Mouse (Mus musculus) lung, embryonic 15.5 days (tissue): ENCODE results near the gene Fam213b. TPM values are rescaled to one million over a fixed set of nuclear protein-coding genes. Genes with fewer than 3 reads are reported as not detected.

Experiments
- ATAC-seq: fragments of 200-750 bp; cut with Nextera tagmentation; 2 replicates; pipeline ENCODE4 v1.8.0; 2017; ENCODE audit warnings: moderate number of reproducible peaks, borderline replicate concordance; ENCODE audit not compliant: low FRiP score, low TSS enrichment; ENCODE audit errors: extremely low read depth
- H3K27ac ChIP-seq: fragments of 300-500 bp; sonication (generic); 2 replicates; pipeline ENCODE4 v1.5.1; 2015; ENCODE audit warnings: moderate library complexity, mild to moderate bottlenecking, inconsistent platforms
- H3K27me3 ChIP-seq: fragments of 300-500 bp; sonication (generic); 2 replicates; pipeline ENCODE4 v1.6.1; 2015; ENCODE audit warnings: inconsistent platforms
- H3K36me3 ChIP-seq: fragments of 300-500 bp; sonication (generic); 2 replicates; pipeline ENCODE4 v1.6.1; 2015; ENCODE audit warnings: inconsistent platforms
- H3K4me1 ChIP-seq: fragments of 300-500 bp; sonication (generic); 2 replicates; pipeline ENCODE4 v1.6.1; 2015; ENCODE audit warnings: inconsistent platforms
- H3K4me2 ChIP-seq: fragments of 300-500 bp; sonication (generic); 2 replicates; pipeline ENCODE4 v1.6.1; 2015; ENCODE audit warnings: inconsistent platforms, mild to moderate bottlenecking, moderate library complexity
- H3K4me3 ChIP-seq: fragments of 300-500 bp; sonication (generic); 2 replicates; pipeline ENCODE4 v1.5.1; 2015; ENCODE audit warnings: mild to moderate bottlenecking, inconsistent platforms
- H3K9ac ChIP-seq: fragments of 300-500 bp; sonication (generic); 2 replicates; pipeline ENCODE4 v1.6.1; 2015; ENCODE audit warnings: inconsistent platforms
- H3K9me3 ChIP-seq: fragments of 300-500 bp; sonication (generic); 2 replicates; pipeline ENCODE4 v1.6.1; 2016; ENCODE audit warnings: inconsistent platforms
- WGBS: fragments of 180-500 bp; shearing (Covaris S2); methylation state at CpG from one replicate; pipeline ENCODE4 v1.1.7; 2015; 5-methylcytosine and 5-hydroxymethylcytosine counted together
- polyA plus RNA-seq: library from polyadenylated mRNA; unstranded; fragments of >200 nt; fragmentation: Nextera tagmentation; extraction: Ambion mirVana; gene quantifications from 2 replicates; pipeline ENCODE4 v1.2.1, GENCODE M21; 2015

Gene Fam213b
- polyA plus RNA-seq, 1 experiment from 2014 or later = 41.5 TPM

DNA sequence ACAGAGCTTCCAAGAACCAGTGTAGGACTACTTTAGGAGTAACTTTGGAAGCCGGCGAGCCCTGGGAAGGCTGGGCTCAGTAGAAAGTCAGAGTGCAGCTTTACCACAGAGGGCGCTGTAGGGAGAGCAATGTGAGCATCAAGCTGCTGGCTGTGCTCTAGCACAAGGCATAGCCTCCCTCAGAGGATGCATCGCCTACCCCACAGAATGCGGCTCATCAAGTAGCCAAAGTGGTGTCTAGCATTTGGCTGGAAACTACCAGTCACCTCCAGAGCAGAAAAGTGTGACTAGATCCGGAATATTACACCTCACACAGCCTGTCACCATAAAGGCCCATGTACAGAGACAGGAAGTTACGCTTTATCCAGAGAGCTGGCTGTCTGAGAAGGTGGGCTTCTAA is 36.9 kb upstream of the Fam213b start:
- 72% methylated on average over 7 of the region's 7 CpGs for whole genome bisulfite sequencing
- H3K4me1 ChIP-seq = no peaks in the 10 kb centered on the region
- H3K27ac ChIP-seq = no peak overlapping the region
- H3K36me3 ChIP-seq = no peaks in the 10 kb centered on the region
- no peak overlapping the region for H3K4me3 ChIP-seq
- H3K4me2 ChIP-seq = no peak overlapping the region
- ATAC-seq = no peak
- H3K9me3 ChIP-seq = no peaks in the 10 kb centered on the region
- no peak overlapping the region for H3K9ac ChIP-seq
- H3K27me3 ChIP-seq = no peaks in the 10 kb centered on the region

DNA sequence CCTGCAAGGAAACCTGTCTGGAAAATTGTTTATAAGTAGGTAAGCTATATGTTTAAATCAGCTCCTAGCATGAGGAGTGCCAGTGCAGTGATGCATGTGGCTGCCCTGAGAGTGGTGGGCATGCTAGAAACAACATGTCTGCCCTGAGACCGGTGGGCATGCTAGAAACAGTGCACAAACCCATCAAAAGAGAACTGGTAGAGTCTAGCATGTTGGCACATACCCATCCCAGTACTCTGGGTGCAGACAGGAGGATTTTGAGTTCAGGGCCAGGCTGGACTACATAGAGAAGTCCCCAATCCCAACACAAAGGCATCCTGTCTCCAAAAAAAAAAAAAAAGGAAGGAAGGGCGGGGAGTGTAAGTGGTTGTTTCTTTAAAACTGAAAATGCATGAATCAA is 35.9 kb upstream of the Fam213b start:
- H3K4me1 ChIP-seq = no peaks in the 10 kb centered on the region
- no peaks in the 10 kb centered on the region for H3K9me3 ChIP-seq
- ATAC-seq = no peak
- no peaks in the 10 kb centered on the region for H3K36me3 ChIP-seq
- H3K27ac ChIP-seq = no peak overlapping the region
- H3K4me3 ChIP-seq = no peak overlapping the region
- H3K9ac ChIP-seq = no peak overlapping the region
- no peaks in the 10 kb centered on the region for H3K27me3 ChIP-seq
- 75% methylated on average over 2 of the region's 2 CpGs for WGBS
- H3K4me2 ChIP-seq = no peak overlapping the region

DNA sequence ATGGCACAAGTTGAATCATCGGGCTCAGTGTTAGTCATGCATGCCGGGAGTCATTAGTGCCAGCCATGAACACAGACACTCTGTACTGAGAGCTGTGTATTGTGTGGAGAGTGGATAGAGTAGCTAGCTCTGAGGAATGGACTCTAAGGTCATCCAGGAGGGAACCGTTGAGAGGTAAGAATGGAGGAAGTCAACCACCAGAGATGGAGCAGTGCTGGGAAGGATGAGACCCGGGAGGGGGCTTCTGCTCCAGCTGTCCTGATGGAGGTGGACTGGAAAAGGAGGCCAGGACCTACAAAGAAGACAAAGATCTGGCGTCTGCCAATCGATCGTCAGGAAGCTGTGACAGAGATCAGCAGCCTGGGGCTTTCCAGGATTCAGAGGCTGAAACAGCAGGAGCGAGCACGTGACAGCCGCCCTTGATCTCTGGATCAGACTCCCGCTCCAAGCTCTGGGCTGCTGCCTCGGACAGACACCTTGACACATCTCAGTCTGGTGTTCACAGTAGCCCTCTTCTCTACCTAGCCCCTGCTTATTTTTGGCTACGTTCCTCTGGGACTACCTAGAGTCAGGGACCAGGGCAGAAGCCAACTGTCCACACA is 34.5 kb upstream of the Fam213b start:
- H3K9me3 ChIP-seq = no peaks in the 10 kb centered on the region
- H3K4me2 ChIP-seq = no peak overlapping the region
- H3K27me3 ChIP-seq = no peaks in the 10 kb centered on the region
- peaks cover 3% of the 10 kb centered on the region for H3K4me1 ChIP-seq
- ATAC-seq = no peak
- no peak overlapping the region for H3K9ac ChIP-seq
- 47% methylated on average over 13 of the region's 13 CpGs for WGBS
- H3K4me3 ChIP-seq = no peak overlapping the region
- no peaks in the 10 kb centered on the region for H3K36me3 ChIP-seq
- no peak overlapping the region for H3K27ac ChIP-seq

DNA sequence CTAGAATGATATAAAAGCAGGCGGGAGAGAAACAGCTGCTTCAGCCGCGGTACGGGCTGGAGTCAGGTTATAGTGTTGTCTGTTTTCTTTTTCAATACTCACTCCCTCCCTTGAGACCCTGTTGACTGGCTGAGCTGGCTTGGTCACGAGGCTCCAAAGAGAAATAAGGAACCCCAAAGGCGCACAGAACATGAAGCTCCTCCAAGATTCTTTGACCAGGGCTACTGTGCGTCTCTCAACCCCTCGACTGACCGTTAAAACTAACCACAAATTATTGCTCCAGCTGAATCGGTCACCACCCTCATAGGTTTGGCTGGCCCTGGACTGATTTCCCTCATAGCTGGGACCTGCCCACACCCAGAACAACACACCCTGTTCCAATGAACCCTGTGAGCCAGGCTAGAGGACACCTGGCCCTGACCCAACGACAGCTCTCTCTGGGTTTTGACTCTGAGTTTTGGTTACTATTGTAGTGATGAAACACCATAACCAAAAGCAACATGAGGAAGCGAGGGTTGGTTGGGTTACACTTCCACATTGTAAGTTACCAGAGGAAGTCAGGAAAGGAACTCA is 30.2 kb upstream of the Fam213b start:
- Histone ChIP-seq H3K4me2 (no peak overlapping the region), H3K9ac (no peak overlapping the region), H3K27me3 (no peaks in the 10 kb centered on the region), H3K9me3 (no peaks in the 10 kb centered on the region), H3K4me3 (no peak overlapping the region), H3K36me3 (no peaks in the 10 kb centered on the region), H3K4me1 (peaks cover 17% of the 10 kb centered on the region), H3K27ac (no peak overlapping the region)
- no peak; the same call in 1 of the 2 replicates for ATAC-seq
- WGBS = 73% methylated on average over 12 of the region's 12 CpGs

DNA sequence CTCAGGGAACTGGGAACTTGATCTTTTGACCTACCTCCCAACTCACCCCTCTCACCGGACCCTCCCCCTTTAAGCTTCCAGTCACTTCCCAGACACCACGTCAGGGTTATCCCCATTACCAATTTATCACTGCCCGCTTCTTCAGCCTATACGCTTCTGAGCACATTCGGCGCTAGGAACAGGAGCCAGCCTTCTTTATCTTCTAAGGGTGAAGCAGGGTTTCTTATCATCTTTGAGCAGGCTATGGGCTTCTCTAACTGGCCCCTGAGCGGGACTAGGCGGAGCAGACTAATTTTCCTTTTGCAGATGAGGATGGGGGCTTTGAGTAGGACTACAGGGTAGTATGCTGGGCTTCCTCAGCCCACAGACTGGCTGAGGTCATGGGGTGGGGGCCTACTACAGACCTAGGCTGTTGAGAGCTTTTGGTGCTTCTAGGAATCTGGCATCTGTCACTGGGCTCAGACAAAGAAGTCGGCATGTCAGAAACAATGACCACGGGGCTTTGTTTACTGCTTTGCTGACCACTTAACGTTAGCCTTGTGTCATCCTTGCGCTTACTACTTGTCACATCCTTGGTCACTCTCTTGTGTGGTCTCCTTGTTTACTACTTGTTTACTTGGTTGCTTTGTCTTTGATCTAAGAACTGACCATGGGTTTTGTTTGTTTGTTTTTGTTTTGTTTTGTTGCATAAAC is 29.6 kb upstream of the Fam213b start, which contains the start of gene Tnfrsf14:
Gene Tnfrsf14 (minus strand): TSS at position 169 of the 693 bp plus-strand sequence.
- Histone ChIP-seq H3K4me2 (peak within 1 kb of the TSS; percentile 46), H3K36me3 (no peaks in the 10 kb centered on the region), H3K4me1 (peaks cover 17% of the 10 kb centered on the region), H3K27me3 (no peaks in the 10 kb centered on the region), H3K9me3 (no peaks in the 10 kb centered on the region), H3K4me3 (peak within 1 kb of the TSS; percentile 25), H3K27ac (peak within 1 kb of the TSS; percentile 63), H3K9ac (peak within 1 kb of the TSS; percentile 11; the same call in 1 of the 2 replicates)
- no peak for ATAC-seq
- WGBS = 26% methylated on average over 12 of the region's 12 CpGs

DNA sequence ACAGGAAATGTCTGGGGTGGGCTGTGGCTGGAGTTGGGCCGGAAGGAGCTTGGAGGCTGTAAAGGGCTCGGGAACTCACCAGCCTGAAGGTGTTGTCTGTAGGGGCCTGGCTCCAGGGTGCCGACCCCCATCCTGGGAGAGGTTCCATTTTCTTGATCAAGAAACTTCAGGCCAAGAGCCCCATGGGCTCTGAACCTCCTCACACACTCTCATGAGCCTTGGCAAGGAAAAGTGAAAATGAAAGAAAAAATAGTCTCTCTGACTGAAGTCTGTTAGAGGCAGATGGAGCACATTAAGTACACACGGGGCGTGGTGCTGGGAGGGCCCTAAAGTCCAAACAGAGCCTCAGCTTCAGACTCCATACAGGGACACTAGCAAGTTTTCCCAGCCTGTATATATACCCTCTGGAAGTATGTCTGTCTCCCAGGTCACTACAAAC is 29.0 kb upstream of the Fam213b start:
- 18% methylated on average over 5 of the region's 5 CpGs for WGBS
- Histone ChIP-seq H3K36me3 (no peaks in the 10 kb centered on the region), H3K27me3 (no peaks in the 10 kb centered on the region), H3K9ac (peak overlapping the region; percentile 11; the same call in 1 of the 2 replicates), H3K9me3 (no peaks in the 10 kb centered on the region), H3K27ac (peak overlapping the region; percentile 63), H3K4me1 (peaks cover 17% of the 10 kb centered on the region), H3K4me2 (peak overlapping the region; percentile 46), H3K4me3 (peak overlapping the region; percentile 25)
- peak; percentile 38 for ATAC-seq

DNA sequence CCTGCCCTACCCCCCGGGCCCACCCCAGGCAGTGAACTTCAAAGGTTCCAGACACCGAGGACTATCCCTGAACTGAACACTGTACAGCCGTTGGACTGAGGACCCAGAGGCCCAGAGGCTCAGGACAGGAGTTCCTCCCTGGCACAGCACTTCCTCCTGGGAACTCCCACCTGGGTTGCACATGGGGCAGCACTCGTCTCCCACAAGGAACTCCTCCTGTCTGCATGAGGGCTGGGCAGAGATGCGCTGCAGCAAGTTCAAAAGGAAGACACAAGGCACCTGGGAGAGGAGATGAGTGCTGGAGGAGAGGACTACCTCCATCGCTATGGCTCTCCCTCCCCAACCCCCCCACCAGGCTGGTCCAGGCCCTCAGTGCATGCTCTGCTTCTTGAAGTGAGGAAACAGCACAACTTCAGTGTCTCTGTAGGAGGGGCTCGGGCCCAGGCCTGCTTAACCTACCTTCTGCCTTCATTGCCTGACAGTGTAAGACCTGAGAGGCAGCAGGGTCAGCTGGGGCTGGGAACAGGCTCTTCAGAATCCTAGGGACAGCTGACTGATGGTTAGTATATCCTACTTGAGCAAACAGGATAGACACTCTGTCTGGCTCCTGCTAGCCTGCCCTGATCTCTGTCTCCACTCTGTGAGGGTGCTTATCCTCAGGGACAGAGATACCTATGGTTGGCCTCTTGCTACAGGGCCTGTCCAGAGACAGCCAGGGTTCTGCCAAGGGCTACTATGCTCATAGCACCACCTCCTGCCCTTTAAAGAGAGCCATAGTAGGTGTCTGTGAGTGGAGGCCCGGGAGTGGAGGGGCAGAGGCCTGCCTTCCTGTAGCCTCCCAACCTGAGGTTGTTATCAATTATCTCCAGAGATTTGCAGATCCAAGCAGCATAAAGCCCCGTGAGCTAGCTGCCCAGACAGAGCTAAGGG is 28.3 kb upstream of the Fam213b start:
- 55% methylated on average over 9 of the region's 9 CpGs for WGBS
- peak overlapping the region; percentile 46 for H3K4me2 ChIP-seq
- H3K4me3 ChIP-seq = peak overlapping the region; percentile 25
- ATAC-seq = 0 out of 2 replicates have a peak, but pooled peaks have one; percentile 5
- peak overlapping the region; percentile 11; the same call in 1 of the 2 replicates for H3K9ac ChIP-seq
- H3K9me3 ChIP-seq = no peaks in the 10 kb centered on the region
- H3K4me1 ChIP-seq = peaks cover 17% of the 10 kb centered on the region
- peak overlapping the region; percentile 63 for H3K27ac ChIP-seq
- no peaks in the 10 kb centered on the region for H3K36me3 ChIP-seq
- H3K27me3 ChIP-seq = no peaks in the 10 kb centered on the region

DNA sequence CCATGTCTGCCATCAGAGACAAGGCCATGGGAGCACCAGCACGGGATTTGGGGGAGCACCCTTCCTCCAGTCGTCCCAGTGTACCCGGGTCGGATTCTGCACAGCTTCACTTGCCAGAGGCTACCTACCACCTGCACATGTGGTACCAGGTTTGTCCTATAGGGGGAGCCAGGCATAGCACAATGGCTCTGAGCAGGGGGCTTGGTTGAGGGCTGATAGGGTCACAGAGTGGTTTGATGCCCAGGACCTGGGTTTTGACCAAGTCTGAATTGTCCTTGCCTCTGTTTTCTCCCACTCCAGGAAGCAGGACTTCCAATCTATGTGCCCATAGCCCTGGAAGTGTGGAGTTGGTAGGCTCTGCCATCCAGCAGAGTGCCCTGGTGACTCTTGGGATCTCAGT is 26.5 kb upstream of the Fam213b start:
- no peaks in the 10 kb centered on the region for H3K27me3 ChIP-seq
- no peaks in the 10 kb centered on the region for H3K36me3 ChIP-seq
- no peak for ATAC-seq
- H3K9me3 ChIP-seq = no peaks in the 10 kb centered on the region
- no peak overlapping the region for H3K4me3 ChIP-seq
- 48% methylated on average over 4 of the region's 4 CpGs for WGBS
- H3K9ac ChIP-seq = no peak overlapping the region
- H3K4me2 ChIP-seq = no peak overlapping the region
- no peak overlapping the region for H3K27ac ChIP-seq
- H3K4me1 ChIP-seq = peaks cover 17% of the 10 kb centered on the region

DNA sequence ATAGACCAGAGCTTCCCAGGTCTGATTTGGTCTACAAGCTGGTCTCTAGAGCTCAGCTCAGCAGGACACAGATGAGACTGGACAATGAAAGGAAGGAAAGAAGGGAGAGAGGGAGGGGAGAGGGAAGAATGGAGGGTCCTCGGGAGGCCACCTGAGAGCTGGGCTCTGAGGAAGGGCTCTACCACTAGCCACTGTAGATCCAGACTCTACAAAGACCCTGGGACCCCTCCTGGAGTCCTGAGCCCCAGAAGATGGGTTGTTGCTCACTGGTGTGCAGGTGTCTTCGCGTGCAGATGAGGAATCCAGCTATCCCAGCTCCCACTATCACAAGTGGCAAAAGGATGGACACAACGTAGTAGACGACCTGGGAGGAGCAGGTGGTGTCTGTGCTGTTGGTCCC is 24.0 kb upstream of the Fam213b start:
- H3K27ac ChIP-seq = no peak overlapping the region
- WGBS = 75% methylated on average over 5 of the region's 5 CpGs
- no peaks in the 10 kb centered on the region for H3K9me3 ChIP-seq
- no peak overlapping the region for H3K4me2 ChIP-seq
- no peak overlapping the region for H3K4me3 ChIP-seq
- peaks cover 10% of the 10 kb centered on the region for H3K4me1 ChIP-seq
- H3K36me3 ChIP-seq = no peaks in the 10 kb centered on the region
- H3K9ac ChIP-seq = no peak overlapping the region
- ATAC-seq = no peak
- H3K27me3 ChIP-seq = no peaks in the 10 kb centered on the region

DNA sequence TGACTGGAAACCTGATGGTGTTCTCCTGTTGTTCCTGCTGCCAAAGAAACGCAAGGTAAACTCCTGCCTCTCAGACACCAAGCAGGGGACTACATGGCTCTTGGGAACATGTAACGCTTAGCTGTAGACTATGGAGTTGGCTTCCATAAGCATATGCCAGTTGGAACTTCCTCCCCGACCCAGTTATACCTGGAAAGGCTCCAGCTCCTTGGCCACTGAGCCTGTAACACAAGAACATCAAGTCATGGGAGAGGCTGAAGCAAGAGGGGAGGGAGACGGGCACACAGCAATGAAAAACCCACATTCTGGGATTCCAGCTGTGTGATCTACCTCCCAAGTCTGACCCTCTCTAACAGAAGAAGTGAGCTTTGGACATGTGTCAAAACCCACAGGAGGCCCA is 23.4 kb upstream of the Fam213b start:
- Histone ChIP-seq H3K4me3 (no peak overlapping the region), H3K27ac (no peak overlapping the region), H3K4me2 (no peak overlapping the region), H3K9me3 (no peaks in the 10 kb centered on the region), H3K9ac (no peak overlapping the region), H3K36me3 (no peaks in the 10 kb centered on the region), H3K4me1 (peaks cover 4% of the 10 kb centered on the region; the same call in 1 of the 2 replicates), H3K27me3 (no peaks in the 10 kb centered on the region)
- WGBS = 68% methylated on average over 4 of the region's 4 CpGs
- ATAC-seq = no peak

DNA sequence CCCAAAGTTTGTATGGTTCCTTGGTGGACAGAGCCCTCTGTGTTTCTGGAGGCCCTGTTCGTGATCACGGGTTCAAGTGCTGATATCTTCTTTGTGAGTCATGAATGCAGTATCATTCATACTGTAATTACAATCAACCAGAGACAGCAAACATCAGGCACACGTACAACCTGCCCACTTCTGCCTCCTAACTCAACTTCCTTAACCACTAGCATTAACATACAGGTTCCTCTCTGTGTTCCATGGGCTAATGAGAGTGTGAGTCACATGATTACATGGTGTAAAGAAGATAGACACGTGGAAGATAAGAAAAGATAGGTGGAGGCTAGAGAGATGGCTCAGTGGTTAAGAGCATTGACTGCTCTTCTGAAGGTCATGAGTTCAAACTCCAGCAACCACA is 17.7 kb upstream of the Fam213b start:
- Histone ChIP-seq H3K9ac (no peak overlapping the region), H3K4me3 (no peak overlapping the region), H3K4me2 (no peak overlapping the region), H3K27ac (no peak overlapping the region), H3K4me1 (peaks cover under 1% of the 10 kb centered on the region), H3K9me3 (no peaks in the 10 kb centered on the region), H3K27me3 (no peaks in the 10 kb centered on the region), H3K36me3 (no peaks in the 10 kb centered on the region)
- whole genome bisulfite sequencing = 81% methylated on average over 4 of the region's 4 CpGs
- ATAC-seq = no peak
